Mouse (Mus musculus): ENCODE data around the gene Glt8d2. TPM values are rescaled to one million over a fixed set of nuclear protein-coding genes. Genes with fewer than 3 reads are reported as not detected.

The Glt8d2 gene
- polyA plus RNA-seq, 1 experiment from 2014 or later, result 1.7 TPM

DNA sequence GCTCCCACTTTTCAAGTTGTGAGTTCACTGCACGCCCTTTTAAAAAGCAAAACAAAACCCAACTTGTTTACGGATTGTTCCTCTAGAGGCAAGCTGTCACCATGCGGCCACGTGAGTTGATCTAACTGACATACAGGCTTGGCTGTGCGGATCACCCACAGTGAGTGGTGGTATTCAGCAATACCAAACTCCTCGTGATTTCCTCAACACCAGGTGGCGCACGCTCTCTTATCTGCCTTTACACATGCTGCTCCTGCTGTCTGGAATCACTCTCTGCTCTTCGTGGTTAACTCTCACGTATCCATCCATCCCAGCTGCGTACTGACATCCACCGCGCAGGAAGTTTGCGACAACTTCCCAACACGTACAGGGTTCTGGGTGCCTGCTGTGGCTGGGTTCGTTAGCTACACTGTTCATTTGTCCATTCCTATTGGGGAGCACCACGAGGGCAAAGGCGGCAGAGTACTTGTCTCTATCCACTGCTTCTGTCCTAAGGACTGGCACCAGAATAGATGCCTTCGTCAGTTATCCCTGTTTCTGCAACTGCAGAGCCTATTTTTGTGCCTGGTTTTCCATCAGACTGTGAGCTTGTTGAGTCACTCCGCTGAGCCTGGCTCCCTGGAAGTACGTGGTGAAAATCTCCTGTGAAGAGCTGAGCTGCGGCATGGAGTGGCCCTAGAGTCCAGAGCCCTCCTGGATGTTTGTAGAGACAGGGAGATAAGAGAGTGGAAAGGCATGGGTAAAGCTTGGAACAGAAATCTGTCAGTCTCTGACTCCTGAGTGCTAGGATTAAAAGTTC is 23.8 kb downstream of the Glt8d2 start:
- no peak overlapping the region for H3K9ac ChIP-seq (replicated peaks)
- H3K9me3 ChIP-seq, result no peaks in the 10 kb centered on the region
- H3K4me1 ChIP-seq (replicated peaks), result 0 out of 2 replicates have a peak, but pooled peaks cover 4% of the 10 kb centered on the region
- H3K4me3 ChIP-seq (replicated peaks), result no peak overlapping the region
- no peaks in the 10 kb centered on the region for H3K36me3 ChIP-seq
- H3K27me3 ChIP-seq, result no peaks in the 10 kb centered on the region
- WGBS, result 25% methylated on average over 22 of the region's 22 CpGs
- H3K27ac ChIP-seq, result no peak overlapping the region
- peak; percentile 96 for ATAC-seq
- peak overlapping the region; percentile 42 for H3K4me2 ChIP-seq (replicated peaks)

DNA sequence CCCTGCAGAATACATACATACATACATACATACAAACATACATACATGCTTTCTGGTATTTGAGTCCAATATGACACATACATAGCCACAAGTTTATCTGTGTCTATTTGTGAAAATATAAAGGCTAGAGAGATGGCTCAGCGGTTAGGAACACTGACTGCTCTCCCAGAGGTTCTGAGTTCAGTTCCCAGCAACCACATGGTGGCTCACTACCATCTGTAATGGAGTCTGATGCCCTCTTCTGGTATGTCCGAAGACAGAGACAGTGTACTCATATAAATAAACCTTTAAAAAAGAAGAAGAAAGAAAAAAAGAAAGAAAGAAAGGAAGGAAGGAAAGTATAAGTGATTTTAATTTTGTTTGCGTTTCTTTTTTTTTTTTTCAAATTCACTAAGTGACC is 24.5 kb downstream of the Glt8d2 start:
- Histone ChIP-seq H3K4me2 (replicated peaks) (no peak overlapping the region), H3K4me1 (replicated peaks) (0 out of 2 replicates have a peak, but pooled peaks cover 4% of the 10 kb centered on the region), H3K27ac (no peak overlapping the region), H3K4me3 (replicated peaks) (no peak overlapping the region), H3K27me3 (no peaks in the 10 kb centered on the region), H3K9ac (replicated peaks) (no peak overlapping the region), H3K9me3 (no peaks in the 10 kb centered on the region), H3K36me3 (no peaks in the 10 kb centered on the region)
- 61% methylated on average over 3 of the region's 3 CpGs for WGBS
- no peak for ATAC-seq

DNA sequence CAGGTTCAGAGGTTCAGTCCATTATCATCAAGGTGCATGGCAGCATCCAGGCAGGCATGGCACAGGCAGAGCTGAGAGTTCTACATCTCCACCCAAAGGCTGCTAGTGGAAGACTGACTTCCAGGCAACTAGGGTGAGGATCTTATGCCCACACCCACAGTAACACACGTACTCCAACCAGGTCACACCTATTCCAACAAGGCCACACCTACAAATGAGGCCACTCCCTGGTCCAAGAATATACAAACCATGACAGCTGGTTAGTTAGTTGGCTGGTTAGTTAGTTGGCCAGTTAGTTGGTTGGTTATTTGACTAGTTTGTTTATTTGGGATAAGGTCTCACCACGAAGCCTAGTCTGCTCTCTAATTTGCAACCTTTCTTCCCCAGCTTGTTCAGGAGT is 27.2 kb downstream of the Glt8d2 start:
- Histone ChIP-seq H3K9me3 (no peaks in the 10 kb centered on the region), H3K27me3 (no peaks in the 10 kb centered on the region), H3K9ac (replicated peaks) (no peak overlapping the region), H3K4me3 (replicated peaks) (no peak overlapping the region), H3K4me2 (replicated peaks) (no peak overlapping the region), H3K36me3 (no peaks in the 10 kb centered on the region), H3K4me1 (replicated peaks) (0 out of 2 replicates have a peak, but pooled peaks cover 4% of the 10 kb centered on the region), H3K27ac (no peak overlapping the region)
- ATAC-seq, result no peak
- 79% methylated on average over 2 of the region's 2 CpGs for WGBS

DNA sequence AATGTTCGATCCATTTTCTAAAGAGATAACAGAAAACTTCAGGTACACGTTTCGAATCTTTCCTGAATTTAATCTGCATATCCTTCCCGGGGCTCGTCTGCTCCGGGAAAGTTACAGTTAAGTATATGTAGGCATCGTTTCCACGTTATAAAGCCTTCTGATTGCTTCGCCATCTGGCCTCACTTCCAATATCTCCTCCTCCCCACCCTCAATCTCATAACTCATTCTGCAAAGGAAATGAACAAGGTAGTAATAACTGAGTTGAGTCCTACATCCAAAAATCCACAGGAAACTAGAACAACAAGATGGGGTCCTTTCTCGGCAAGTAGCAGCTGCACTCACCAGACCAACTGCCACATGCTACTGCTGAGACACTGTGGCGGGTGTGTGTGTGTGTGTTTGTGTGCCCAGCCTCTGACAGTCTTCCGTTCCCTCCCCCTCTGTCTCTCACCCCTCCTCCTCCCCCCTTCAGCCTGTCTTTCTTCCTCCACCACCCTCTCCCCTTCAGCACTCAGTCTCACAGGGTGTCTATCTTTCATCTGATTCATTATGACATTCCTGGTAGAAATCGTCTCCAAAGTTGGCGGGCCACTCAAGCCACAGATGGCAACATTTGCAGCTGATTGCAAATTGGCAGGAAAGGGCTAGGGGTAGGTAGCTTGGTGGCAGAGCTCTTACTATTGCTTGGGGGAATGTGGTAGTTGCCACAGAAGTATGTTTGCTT is 28.0 kb downstream of the Glt8d2 start:
- Histone ChIP-seq H3K4me2 (replicated peaks) (no peak overlapping the region), H3K36me3 (no peaks in the 10 kb centered on the region), H3K9me3 (no peaks in the 10 kb centered on the region), H3K4me3 (replicated peaks) (no peak overlapping the region), H3K27me3 (no peaks in the 10 kb centered on the region), H3K9ac (replicated peaks) (no peak overlapping the region), H3K27ac (no peak overlapping the region), H3K4me1 (replicated peaks) (0 out of 2 replicates have a peak, but pooled peaks cover 4% of the 10 kb centered on the region)
- WGBS, result 84% methylated on average over 14 of the region's 14 CpGs
- no peak for ATAC-seq

DNA sequence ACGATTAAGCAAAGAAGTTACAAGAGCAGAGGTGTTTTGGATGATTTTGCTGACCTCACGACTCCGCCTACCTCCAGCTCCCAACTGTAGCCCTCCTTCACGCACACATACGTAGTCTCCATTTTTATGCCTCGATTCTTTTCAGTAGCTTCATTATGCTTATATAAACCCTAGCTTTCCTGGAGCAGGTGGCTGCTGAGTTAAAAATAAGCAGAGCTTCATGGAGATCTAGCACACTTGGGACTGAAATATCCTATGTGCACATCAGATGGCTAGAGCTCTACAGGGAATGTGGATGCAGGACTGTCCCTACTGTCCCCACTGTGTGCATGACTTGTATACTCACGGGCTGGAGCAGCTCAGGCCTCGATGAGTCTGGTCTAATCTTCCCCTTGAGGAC is 28.6 kb downstream of the Glt8d2 start:
- 90% methylated on average over 8 of the region's 8 CpGs for WGBS
- no peak for ATAC-seq
- no peak overlapping the region for H3K4me2 ChIP-seq (replicated peaks)
- no peaks in the 10 kb centered on the region for H3K36me3 ChIP-seq
- 0 out of 2 replicates have a peak, but pooled peaks cover 3% of the 10 kb centered on the region for H3K4me1 ChIP-seq (replicated peaks)
- H3K9ac ChIP-seq (replicated peaks), result no peak overlapping the region
- no peaks in the 10 kb centered on the region for H3K9me3 ChIP-seq
- no peaks in the 10 kb centered on the region for H3K27me3 ChIP-seq
- no peak overlapping the region for H3K4me3 ChIP-seq (replicated peaks)
- H3K27ac ChIP-seq, result no peak overlapping the region

DNA sequence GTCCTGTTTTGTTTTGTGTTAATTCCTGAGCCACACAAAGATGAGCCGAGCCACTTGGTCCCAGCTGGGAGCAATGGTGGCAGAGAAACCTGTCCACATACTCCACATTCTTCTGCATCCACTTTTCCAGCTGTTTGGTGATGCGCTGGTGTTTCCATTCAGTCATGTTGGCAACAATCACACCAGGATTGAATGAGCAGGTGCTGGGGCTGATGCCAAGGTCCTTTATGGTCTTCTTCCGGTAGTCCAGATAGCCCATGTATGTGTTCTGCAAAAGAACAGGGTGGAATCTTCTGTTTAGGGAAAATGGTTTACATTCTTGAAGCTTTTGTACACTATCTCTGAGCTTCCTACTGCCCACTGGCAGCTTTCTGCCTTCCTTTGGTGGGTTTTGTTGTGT is 35.9 kb downstream of the Glt8d2 start:
- no peak for ATAC-seq
- 90% methylated on average over 3 of the region's 3 CpGs for WGBS
- no peak overlapping the region for H3K4me2 ChIP-seq (replicated peaks)

DNA sequence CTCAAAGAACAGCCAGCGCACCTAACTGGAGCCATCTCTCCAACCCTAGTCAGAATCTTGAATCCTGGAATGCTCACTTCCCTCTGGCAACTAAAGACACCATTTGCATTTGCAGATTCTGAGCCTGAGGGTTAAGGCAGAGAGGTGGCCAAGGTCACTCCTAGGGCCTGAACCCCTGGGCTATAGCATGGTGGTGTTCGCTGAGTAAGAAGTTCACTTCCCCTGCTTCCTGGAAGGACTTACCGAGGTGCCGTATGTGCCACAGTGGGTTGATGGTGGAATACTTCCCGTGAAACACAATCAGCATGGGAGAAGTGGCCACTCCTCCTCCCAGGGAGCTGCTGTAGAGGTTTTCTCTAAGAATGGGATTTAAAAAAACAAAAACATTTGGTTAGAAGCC is 37.8 kb downstream of the Glt8d2 start:
- Histone ChIP-seq H3K9ac (replicated peaks) (no peak overlapping the region), H3K27ac (no peak overlapping the region), H3K4me1 (replicated peaks) (no peaks in the 10 kb centered on the region), H3K9me3 (no peaks in the 10 kb centered on the region), H3K36me3 (peaks cover 27% of the 10 kb centered on the region), H3K27me3 (no peaks in the 10 kb centered on the region), H3K4me2 (replicated peaks) (no peak overlapping the region), H3K4me3 (replicated peaks) (no peak overlapping the region)
- 78% methylated on average over 5 of the region's 5 CpGs for WGBS
- ATAC-seq, result no peak

More for the DNA sequence above, 35.9 kb downstream of the Glt8d2 start:
- Histone ChIP-seq H3K27me3 (no peaks in the 10 kb centered on the region), H3K27ac (no peak overlapping the region), H3K4me3 (replicated peaks) (no peak overlapping the region), H3K9me3 (no peaks in the 10 kb centered on the region), H3K36me3 (peaks cover 21% of the 10 kb centered on the region), H3K9ac (replicated peaks) (no peak overlapping the region), H3K4me1 (replicated peaks) (no peaks in the 10 kb centered on the region)

DNA sequence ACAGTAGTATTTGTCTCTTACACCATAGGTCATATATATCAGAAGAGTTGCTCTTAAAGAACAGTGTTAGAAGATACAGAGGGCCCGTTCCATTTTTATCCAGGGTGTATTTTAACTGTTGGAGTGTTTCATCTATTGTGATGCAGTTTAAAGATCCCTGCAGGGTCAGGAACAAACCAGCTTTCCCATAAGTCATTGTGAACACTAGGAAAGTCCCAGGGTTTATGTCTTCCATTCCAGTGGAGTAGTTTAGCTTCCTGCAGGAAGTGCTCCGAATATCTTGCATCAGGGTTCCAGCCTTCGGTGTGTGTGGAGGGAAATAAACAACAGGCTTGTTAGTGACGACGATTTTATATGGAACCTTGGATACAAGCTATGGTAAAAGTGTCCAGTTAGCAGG is 39.2 kb downstream of the Glt8d2 start:
- no peak for ATAC-seq
- no peak overlapping the region for H3K4me2 ChIP-seq (replicated peaks)
- H3K36me3 ChIP-seq, result peaks cover 39% of the 10 kb centered on the region
- H3K9me3 ChIP-seq, result no peaks in the 10 kb centered on the region
- H3K27me3 ChIP-seq, result no peaks in the 10 kb centered on the region
- no peaks in the 10 kb centered on the region for H3K4me1 ChIP-seq (replicated peaks)
- no peak overlapping the region for H3K4me3 ChIP-seq (replicated peaks)
- H3K9ac ChIP-seq (replicated peaks), result no peak overlapping the region
- H3K27ac ChIP-seq, result no peak overlapping the region
- 91% methylated on average over 5 of the region's 5 CpGs for WGBS

DNA sequence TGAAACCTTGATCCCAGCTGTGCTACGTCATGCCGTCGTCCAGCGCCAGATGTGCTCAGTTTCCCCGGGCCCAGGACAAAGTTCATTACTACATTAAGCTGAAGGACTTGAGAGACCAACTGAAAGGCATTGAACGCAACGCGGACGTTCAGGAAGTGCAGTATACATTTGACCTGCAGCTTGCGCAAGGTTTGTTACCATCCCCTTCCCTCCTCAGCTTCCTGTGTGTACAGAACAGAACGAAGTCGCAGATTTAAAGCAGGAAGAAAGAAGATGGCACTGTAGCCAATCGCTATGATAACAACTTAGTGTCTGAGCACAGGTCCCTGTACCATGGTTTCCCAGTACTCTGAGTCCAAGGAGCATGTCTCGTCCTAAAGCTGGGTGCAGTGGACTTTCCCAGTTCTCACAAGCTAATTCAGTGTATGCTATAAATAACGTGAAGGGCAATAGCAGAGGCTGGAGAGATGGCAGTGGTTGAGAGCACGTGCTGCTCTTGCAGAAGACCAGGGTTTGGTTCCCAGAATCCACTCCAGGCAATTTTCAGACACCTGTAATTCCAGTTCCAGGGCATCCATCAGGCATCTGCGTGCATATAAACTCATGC is 43.1 kb downstream of the Glt8d2 start:
- Histone ChIP-seq H3K4me2 (replicated peaks) (no peak overlapping the region), H3K9me3 (no peaks in the 10 kb centered on the region), H3K9ac (replicated peaks) (no peak overlapping the region), H3K27me3 (no peaks in the 10 kb centered on the region), H3K36me3 (peaks cover 70% of the 10 kb centered on the region), H3K4me1 (replicated peaks) (no peaks in the 10 kb centered on the region), H3K4me3 (replicated peaks) (no peak overlapping the region), H3K27ac (no peak overlapping the region)
- 94% methylated on average over 17 of the region's 17 CpGs for WGBS
- no peak for ATAC-seq

DNA sequence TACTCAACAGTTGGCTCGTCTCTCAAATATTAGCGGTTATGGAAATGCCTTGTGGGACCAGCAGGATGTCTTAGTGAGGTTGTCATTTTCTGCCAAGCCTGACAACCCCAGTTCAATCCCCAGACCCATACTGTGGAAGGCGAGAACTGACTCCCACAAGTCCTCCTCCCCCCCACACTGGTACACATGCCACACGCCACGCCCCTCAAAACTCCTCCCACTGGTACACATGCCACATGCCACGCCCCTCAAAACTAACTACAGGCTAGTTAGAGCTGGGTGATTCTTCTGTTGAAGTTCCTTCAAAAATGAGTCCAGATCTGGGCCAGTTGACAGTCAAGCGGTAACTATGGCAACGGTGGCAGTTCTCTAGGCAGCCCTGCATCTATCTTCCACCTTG is 44.4 kb downstream of the Glt8d2 start:
- H3K9ac ChIP-seq (replicated peaks), result no peak overlapping the region
- WGBS, result 97% methylated on average over 8 of the region's 8 CpGs
- H3K4me3 ChIP-seq (replicated peaks), result no peak overlapping the region
- ATAC-seq, result no peak
- H3K36me3 ChIP-seq, result peaks cover 72% of the 10 kb centered on the region
- H3K4me1 ChIP-seq (replicated peaks), result no peaks in the 10 kb centered on the region
- no peak overlapping the region for H3K4me2 ChIP-seq (replicated peaks)
- no peaks in the 10 kb centered on the region for H3K27me3 ChIP-seq
- H3K27ac ChIP-seq, result no peak overlapping the region
- no peaks in the 10 kb centered on the region for H3K9me3 ChIP-seq

DNA sequence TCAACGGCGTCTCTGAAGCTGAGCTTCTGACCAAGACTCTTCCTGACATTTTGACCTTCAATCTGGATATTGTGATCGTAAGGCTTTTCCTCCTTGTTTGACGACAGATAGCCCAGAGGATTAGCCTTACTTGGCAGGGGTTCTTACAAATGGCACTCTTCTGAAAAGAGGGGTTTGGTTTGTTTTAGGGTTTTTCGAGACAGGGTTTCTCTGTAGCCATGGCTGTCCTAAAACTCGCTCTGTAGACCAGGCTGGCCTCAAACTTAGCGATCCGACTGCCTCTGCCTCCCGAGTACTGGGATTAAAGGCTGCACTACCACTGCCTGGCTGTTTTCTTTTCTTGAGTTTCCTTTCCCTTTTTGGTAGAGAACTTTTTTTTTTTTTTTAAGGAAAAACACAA is 49.0 kb downstream of the Glt8d2 start:
- H3K36me3 ChIP-seq, result peaks cover 85% of the 10 kb centered on the region

DNA sequence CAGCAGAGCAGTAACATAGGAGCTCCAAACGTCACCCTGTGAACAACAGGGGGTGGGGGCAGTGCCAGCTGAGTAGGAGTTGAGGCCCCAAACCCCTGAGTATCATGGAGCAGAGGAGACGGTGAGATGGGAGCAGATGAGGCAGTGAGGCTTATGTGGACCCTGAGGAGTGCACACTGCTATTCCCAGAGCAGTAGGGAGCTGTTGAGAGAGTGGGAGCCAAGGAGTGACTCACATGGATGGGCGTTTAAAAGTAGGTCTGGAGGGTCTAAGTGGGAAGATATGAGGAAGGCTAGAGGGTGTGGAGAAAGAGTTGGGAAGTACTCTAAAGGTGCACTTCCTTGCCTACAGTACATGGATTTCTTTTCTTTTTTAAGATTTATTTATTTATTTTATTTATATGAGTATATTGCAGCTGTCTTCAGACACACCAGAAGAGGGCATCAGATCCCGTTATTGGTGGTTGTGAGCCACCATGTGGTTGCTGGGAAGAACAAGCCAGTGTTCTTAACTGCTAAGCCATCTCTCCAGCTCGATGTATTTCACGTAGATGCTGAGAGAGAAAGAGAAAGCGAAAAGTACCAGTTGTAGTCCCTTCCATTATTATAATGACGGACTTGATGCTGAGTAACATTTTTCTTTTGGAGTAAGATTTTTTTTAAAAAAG is 51.3 kb downstream of the Glt8d2 start:
- 92% methylated on average over 8 of the region's 8 CpGs for WGBS
- peaks cover 71% of the 10 kb centered on the region for H3K36me3 ChIP-seq

More for the DNA sequence above, 49.0 kb downstream of the Glt8d2 start:
- H3K4me3 ChIP-seq (replicated peaks), result no peak overlapping the region
- no peaks in the 10 kb centered on the region for H3K27me3 ChIP-seq
- no peak for ATAC-seq
- WGBS, result 88% methylated on average over 9 of the region's 9 CpGs
- no peaks in the 10 kb centered on the region for H3K9me3 ChIP-seq
- H3K9ac ChIP-seq (replicated peaks), result no peak overlapping the region
- H3K27ac ChIP-seq, result no peak overlapping the region
- no peaks in the 10 kb centered on the region for H3K4me1 ChIP-seq (replicated peaks)
- no peak overlapping the region for H3K4me2 ChIP-seq (replicated peaks)

More for the DNA sequence above, 51.3 kb downstream of the Glt8d2 start:
- Histone ChIP-seq H3K27ac (no peak overlapping the region), H3K4me3 (replicated peaks) (no peak overlapping the region), H3K4me2 (replicated peaks) (no peak overlapping the region), H3K4me1 (replicated peaks) (no peaks in the 10 kb centered on the region), H3K9me3 (no peaks in the 10 kb centered on the region), H3K9ac (replicated peaks) (no peak overlapping the region), H3K27me3 (no peaks in the 10 kb centered on the region)
- ATAC-seq, result no peak

All from midbrain, embryonic 13.5 days (tissue).